Mouse (Mus musculus): ENCODE results near the gene Tmcc3. TPM values are rescaled to one million over a fixed set of nuclear protein-coding genes. Genes with fewer than 3 reads are reported as not detected.

Gene Tmcc3
- polyA plus RNA-seq, 1 experiment from 2014 or later: 6.1 TPM

- H3K4me1 ChIP-seq: 0 out of 2 replicates have a peak, but pooled peaks cover 13% of the 10 kb centered on the region
- WGBS: 93% methylated on average over 7 of the region's 7 CpGs
- no peaks in the 10 kb centered on the region; the same call in 1 of the 2 replicates for H3K27me3 ChIP-seq
- no peak overlapping the region for H3K9ac ChIP-seq
- no peak for ATAC-seq (ENCODE audit: low FRiP score)
- H3K27ac ChIP-seq: no peak overlapping the region
- no peaks in the 10 kb centered on the region for H3K9me3 ChIP-seq (replicated peaks)
- no peak overlapping the region for H3K4me3 ChIP-seq
- no peak overlapping the region for H3K4me2 ChIP-seq (replicated peaks)
- H3K36me3 ChIP-seq: no peaks in the 10 kb centered on the region
Measured at GRCm38 (mm10) chr10:94445192-94445591, 133.4 kb downstream of the Tmcc3 start.

GRCm38 (mm10) chr10:94446379-94447008 lies 134.7 kb downstream of the Tmcc3 start:
- H3K4me3 ChIP-seq: no peak overlapping the region
- no peak overlapping the region for H3K4me2 ChIP-seq (replicated peaks)
- H3K9me3 ChIP-seq (replicated peaks): no peaks in the 10 kb centered on the region
- 74% methylated on average over 7 of the region's 7 CpGs for WGBS
- H3K4me1 ChIP-seq: 0 out of 2 replicates have a peak, but pooled peaks cover 13% of the 10 kb centered on the region
- H3K27ac ChIP-seq: no peak overlapping the region
- no peaks in the 10 kb centered on the region for H3K36me3 ChIP-seq
- no peaks in the 10 kb centered on the region; the same call in 1 of the 2 replicates for H3K27me3 ChIP-seq
- H3K9ac ChIP-seq: no peak overlapping the region
- no peak for ATAC-seq (ENCODE audit: low FRiP score)

- 76% methylated on average over 3 of the region's 3 CpGs for WGBS
- Histone ChIP-seq H3K4me1 (no peaks in the 10 kb centered on the region), H3K4me3 (no peak overlapping the region), H3K4me2 (replicated peaks) (no peak overlapping the region), H3K27me3 (no peaks in the 10 kb centered on the region; the same call in 1 of the 2 replicates), H3K9me3 (replicated peaks) (no peaks in the 10 kb centered on the region), H3K9ac (no peak overlapping the region), H3K36me3 (no peaks in the 10 kb centered on the region), H3K27ac (no peak overlapping the region)
- no peak for ATAC-seq (ENCODE audit: low FRiP score)
Measured at GRCm38 (mm10) chr10:94449676-94450075, 137.9 kb downstream of the Tmcc3 start.

GRCm38 (mm10) chr10:94450781-94451180 lies 139.0 kb downstream of the Tmcc3 start:
- Histone ChIP-seq H3K4me1 (no peaks in the 10 kb centered on the region), H3K4me3 (no peak overlapping the region), H3K9me3 (replicated peaks) (no peaks in the 10 kb centered on the region), H3K27me3 (no peaks in the 10 kb centered on the region; the same call in 1 of the 2 replicates), H3K36me3 (no peaks in the 10 kb centered on the region), H3K4me2 (replicated peaks) (no peak overlapping the region), H3K27ac (no peak overlapping the region), H3K9ac (no peak overlapping the region)
- ATAC-seq (ENCODE audit: low FRiP score): no peak
- 57% methylated on average over 8 of the region's 8 CpGs for WGBS

DNA sequence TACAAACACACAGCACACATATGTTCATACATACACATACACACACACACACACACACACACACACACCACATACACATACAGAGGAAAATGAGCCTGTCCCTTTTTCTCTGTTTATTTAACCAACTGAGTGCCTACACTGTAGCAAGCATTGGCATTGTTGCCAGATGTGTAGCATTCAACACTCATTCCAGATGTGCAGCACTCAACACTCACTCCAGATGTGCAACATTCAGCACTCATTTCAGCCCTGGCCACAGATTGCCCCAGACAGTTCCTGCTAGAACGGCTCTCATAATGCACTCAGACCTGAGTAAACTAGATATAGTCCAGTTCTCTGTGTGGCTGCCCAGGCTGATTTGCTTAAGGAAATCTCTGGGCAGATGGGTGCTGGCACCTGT lies 145.7 kb downstream of the Tmcc3 start:
- H3K9ac ChIP-seq: no peak overlapping the region
- no peak overlapping the region for H3K4me2 ChIP-seq (replicated peaks)
- no peak overlapping the region for H3K27ac ChIP-seq
- H3K4me1 ChIP-seq: peaks cover 6% of the 10 kb centered on the region; the same call in 1 of the 2 replicates
- H3K4me3 ChIP-seq: no peak overlapping the region
- no peak for ATAC-seq (ENCODE audit: low FRiP score)
- 64% methylated on average over 1 of the region's 1 CpGs for WGBS
- H3K27me3 ChIP-seq: no peaks in the 10 kb centered on the region
- no peaks in the 10 kb centered on the region for H3K36me3 ChIP-seq
- 0 out of 2 replicates have a peak, but pooled peaks cover 3% of the 10 kb centered on the region for H3K9me3 ChIP-seq (replicated peaks)

DNA sequence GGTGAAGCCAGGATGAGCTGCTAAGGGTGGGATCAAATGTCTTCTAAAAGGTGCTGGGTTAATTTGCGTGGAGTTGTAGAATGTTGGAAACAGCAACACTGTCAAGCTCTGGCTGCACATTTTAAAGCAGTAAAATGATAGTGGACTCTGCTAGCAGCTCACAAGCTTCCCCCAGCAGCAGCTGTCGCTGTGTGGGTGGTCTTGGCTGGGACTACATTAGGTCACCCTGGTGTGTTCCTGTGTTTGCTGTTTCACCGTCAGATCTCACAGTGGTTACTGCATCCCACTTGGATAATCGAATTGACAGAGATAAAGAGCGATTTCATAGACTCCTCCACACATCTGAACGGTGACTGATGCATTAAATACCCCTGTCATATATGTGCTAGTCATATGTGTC lies 146.9 kb downstream of the Tmcc3 start:
- Histone ChIP-seq H3K4me3 (no peak overlapping the region), H3K9ac (no peak overlapping the region), H3K4me2 (replicated peaks) (no peak overlapping the region), H3K4me1 (peaks cover 6% of the 10 kb centered on the region; the same call in 1 of the 2 replicates), H3K9me3 (replicated peaks) (0 out of 2 replicates have a peak, but pooled peaks cover 3% of the 10 kb centered on the region), H3K36me3 (no peaks in the 10 kb centered on the region), H3K27me3 (no peaks in the 10 kb centered on the region), H3K27ac (no peak overlapping the region)
- no peak for ATAC-seq (ENCODE audit: low FRiP score)
- 57% methylated on average over 6 of the region's 6 CpGs for WGBS

- no peak overlapping the region for H3K4me2 ChIP-seq (replicated peaks)
- H3K9me3 ChIP-seq (replicated peaks): 0 out of 2 replicates have a peak, but pooled peaks cover 3% of the 10 kb centered on the region
- 82% methylated on average over 3 of the region's 3 CpGs for WGBS
- no peaks in the 10 kb centered on the region for H3K36me3 ChIP-seq
- H3K9ac ChIP-seq: no peak overlapping the region
- H3K27ac ChIP-seq: no peak overlapping the region
- peaks cover 6% of the 10 kb centered on the region; the same call in 1 of the 2 replicates for H3K4me1 ChIP-seq
- ATAC-seq (ENCODE audit: low FRiP score): no peak
- H3K4me3 ChIP-seq: no peak overlapping the region
- H3K27me3 ChIP-seq: no peaks in the 10 kb centered on the region
Measured at GRCm38 (mm10) chr10:94461378-94461777, 149.6 kb downstream of the Tmcc3 start.

GRCm38 (mm10) chr10:94461871-94462270 lies 150.1 kb downstream of the Tmcc3 start:
- Histone ChIP-seq H3K9me3 (replicated peaks) (0 out of 2 replicates have a peak, but pooled peaks cover 3% of the 10 kb centered on the region), H3K4me1 (peaks cover 6% of the 10 kb centered on the region; the same call in 1 of the 2 replicates), H3K9ac (no peak overlapping the region), H3K36me3 (no peaks in the 10 kb centered on the region), H3K27me3 (no peaks in the 10 kb centered on the region), H3K27ac (no peak overlapping the region), H3K4me3 (no peak overlapping the region), H3K4me2 (replicated peaks) (no peak overlapping the region)
- 82% methylated on average over 8 of the region's 8 CpGs for WGBS
- no peak for ATAC-seq (ENCODE audit: low FRiP score)

DNA sequence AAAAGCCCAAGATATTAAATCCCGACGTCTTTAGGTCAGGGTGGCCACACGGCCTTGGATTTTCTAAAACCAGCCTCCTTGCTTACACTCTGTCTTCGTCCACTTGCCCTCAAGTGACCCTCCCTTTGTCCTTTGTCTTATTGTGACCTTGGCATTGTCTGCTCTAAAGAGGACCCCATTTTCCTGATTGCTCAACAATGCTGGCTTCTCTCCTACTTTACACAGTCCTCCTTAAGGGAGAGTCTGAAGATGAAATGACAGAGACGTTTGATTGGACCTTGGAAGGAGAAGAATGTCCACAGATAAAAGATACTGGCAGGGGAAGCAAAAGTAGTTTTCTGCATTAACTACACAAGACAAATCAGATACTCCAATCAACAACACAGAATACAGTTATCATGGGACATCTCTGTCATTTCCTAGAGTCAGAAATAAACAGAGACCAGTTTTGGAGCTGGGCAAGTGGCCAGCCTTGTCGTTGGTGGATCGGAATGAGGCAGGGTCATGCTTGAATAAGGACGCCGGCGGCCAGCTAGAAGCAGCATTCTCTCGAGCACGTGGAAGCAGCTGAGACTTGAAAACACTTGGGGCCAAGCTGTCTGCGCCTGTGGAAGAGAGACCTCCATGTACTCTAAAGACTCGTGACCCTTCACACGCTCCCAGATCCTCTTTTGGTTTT lies 150.8 kb downstream of the Tmcc3 start:
- H3K4me3 ChIP-seq: no peak overlapping the region
- no peak overlapping the region for H3K27ac ChIP-seq
- H3K9me3 ChIP-seq (replicated peaks): 0 out of 2 replicates have a peak, but pooled peaks cover 3% of the 10 kb centered on the region
- H3K4me2 ChIP-seq (replicated peaks): no peak overlapping the region
- no peak overlapping the region for H3K9ac ChIP-seq
- WGBS: 62% methylated on average over 15 of the region's 15 CpGs
- H3K4me1 ChIP-seq: peaks cover 6% of the 10 kb centered on the region; the same call in 1 of the 2 replicates
- H3K27me3 ChIP-seq: no peaks in the 10 kb centered on the region
- ATAC-seq (ENCODE audit: low FRiP score): no peak
- no peaks in the 10 kb centered on the region for H3K36me3 ChIP-seq

- no peak for ATAC-seq (ENCODE audit: low FRiP score)
- Histone ChIP-seq H3K9me3 (replicated peaks) (0 out of 2 replicates have a peak, but pooled peaks cover 3% of the 10 kb centered on the region), H3K4me1 (peaks cover 5% of the 10 kb centered on the region; the same call in 1 of the 2 replicates), H3K27ac (no peak overlapping the region), H3K4me2 (replicated peaks) (no peak overlapping the region), H3K36me3 (no peaks in the 10 kb centered on the region), H3K4me3 (no peak overlapping the region), H3K27me3 (no peaks in the 10 kb centered on the region), H3K9ac (no peak overlapping the region)
- WGBS: 91% methylated on average over 2 of the region's 2 CpGs
Measured at GRCm38 (mm10) chr10:94463410-94463809, 151.7 kb downstream of the Tmcc3 start.

DNA sequence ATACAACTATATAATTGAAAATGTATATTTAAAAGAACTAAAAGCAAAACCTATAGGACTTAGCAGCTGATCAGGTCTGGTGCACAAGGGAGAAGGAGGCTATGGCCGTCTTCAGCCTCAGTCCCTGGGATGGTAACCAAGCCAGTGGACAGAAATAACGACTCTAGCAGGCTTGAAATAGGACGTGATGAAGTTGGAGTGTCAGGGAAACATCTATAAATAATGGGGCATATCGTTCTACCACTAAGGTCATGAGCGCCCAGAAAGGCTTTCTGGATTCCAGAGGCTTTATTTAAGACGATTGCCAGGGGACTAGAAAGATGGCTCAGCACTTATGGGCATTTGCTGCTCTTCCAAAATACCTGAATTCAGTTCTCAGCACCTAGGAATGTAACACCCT lies 153.9 kb downstream of the Tmcc3 start:
- no peak overlapping the region for H3K4me2 ChIP-seq (replicated peaks)
- no peaks in the 10 kb centered on the region for H3K4me1 ChIP-seq
- 0 out of 2 replicates have a peak, but pooled peaks cover 3% of the 10 kb centered on the region for H3K9me3 ChIP-seq (replicated peaks)
- no peak overlapping the region for H3K4me3 ChIP-seq
- H3K36me3 ChIP-seq: no peaks in the 10 kb centered on the region
- no peak overlapping the region for H3K27ac ChIP-seq
- 88% methylated on average over 6 of the region's 6 CpGs for WGBS
- ATAC-seq (ENCODE audit: low FRiP score): no peak
- H3K9ac ChIP-seq: no peak overlapping the region
- no peaks in the 10 kb centered on the region for H3K27me3 ChIP-seq

DNA sequence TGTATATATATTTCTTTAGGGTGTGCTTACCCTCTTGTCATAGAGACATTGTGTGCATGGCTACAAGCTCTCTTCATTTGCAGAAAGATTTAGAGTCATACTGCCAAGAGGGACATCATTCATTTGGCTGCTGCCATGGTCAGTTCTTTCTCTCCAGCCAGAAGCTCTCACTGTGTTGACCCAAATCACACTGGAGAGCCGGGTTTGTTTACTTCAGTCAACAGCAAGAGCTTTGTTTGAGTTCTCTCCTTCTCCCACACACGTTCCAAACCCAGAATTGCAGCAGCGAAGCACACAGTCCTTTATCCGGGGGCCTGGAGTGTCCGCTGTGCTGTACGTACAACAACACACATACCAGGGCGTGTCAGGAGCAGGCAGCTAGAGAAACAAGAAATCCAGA lies 154.6 kb downstream of the Tmcc3 start:
- H3K4me3 ChIP-seq: no peak overlapping the region
- H3K27ac ChIP-seq: no peak overlapping the region
- no peak overlapping the region for H3K9ac ChIP-seq
- no peak for ATAC-seq (ENCODE audit: low FRiP score)
- 74% methylated on average over 7 of the region's 7 CpGs for WGBS
- H3K4me1 ChIP-seq: no peaks in the 10 kb centered on the region
- no peak overlapping the region for H3K4me2 ChIP-seq (replicated peaks)
- H3K9me3 ChIP-seq (replicated peaks): 0 out of 2 replicates have a peak, but pooled peaks cover 2% of the 10 kb centered on the region
- H3K27me3 ChIP-seq: no peaks in the 10 kb centered on the region
- no peaks in the 10 kb centered on the region for H3K36me3 ChIP-seq
